Mouse (Mus musculus) ES-Bruce4 (cell line): ENCODE measurements around the gene Dolpp1.

Experiments
- CTCF ChIP-seq: IDR thresholded peaks from one replicate; pipeline ENCODE4 v1.8.1; 2011; ENCODE audit warnings: low read depth, low read length
- EP300 ChIP-seq: IDR thresholded peaks from 2 replicates; pipeline ENCODE4 v1.6.1; 2011; ENCODE audit warnings: low read depth, low read length; ENCODE audit not compliant: insufficient read depth
- POLR2A ChIP-seq: IDR thresholded peaks from one replicate; pipeline ENCODE4 v1.8.1; 2011; ENCODE audit warnings: low read length; ENCODE audit not compliant: insufficient read depth

- no peak for TF ChIP-seq POLR2A
- TF ChIP-seq CTCF: no peak
- no peak for TF ChIP-seq EP300
These were observed 19.3 kb upstream of the Dolpp1 start for GRCm38 (mm10) chr2:30372726-30373125.
